In genomic region chr12:57607624-57608023, GRCm38 (mm10) we compare ENCODE assay signal across 21 mouse cellular contexts. TPM values are rescaled to one million over a fixed set of nuclear protein-coding genes. Genes with fewer than 3 reads are reported as not detected.
DNase-seq lines count a peak whose midpoint lies in the region; ATAC-seq lines count a peak whose summit lies in the region.
"Had no signal": no experiment of that assay in that cellular context is flagged by ENCODE, and none has a peak within 500 bp of the region (broad histone marks: within the 10 kb centered on the region; RNA-seq: fewer than 3 reads in every experiment).

No protein-coding gene starts in this region.

- no peak for DNase-seq in heart, postnatal 25 days (ENCODE audit: low spot score)
- DNase-seq in Muller cell, postnatal 12 days (ENCODE audit: inconsistent ontology term), result peak; percentile 76
- DNase-seq in embryonic facial prominence, embryonic 10.5 days (ENCODE audit: low spot score), result peak; percentile 13
- DNase-seq in right cerebral cortex, postnatal 36 days (ENCODE audit: low spot score in 2 of 2), result no peak
- no peak for DNase-seq in right cerebral cortex, adult 18-20 months
- DNase-seq in left cerebral cortex, postnatal 4 days, result no peak
- DNase-seq: adrenal gland, postnatal 25 days; cerebellum, adult 9-11 months; gastrocnemius, postnatal 10 days; kidney, postnatal 25 days; right cerebral cortex, postnatal 4 days; thymus, adult 2 months had no signal

- no peak overlapping the region for H3K4me2 ChIP-seq in heart, embryonic 15.5 days
- no peak overlapping the region for H3K4me2 ChIP-seq in lung, embryonic 15.5 days
- H3K4me2 ChIP-seq: embryonic facial prominence, embryonic 13.5 days; forebrain, embryonic 13.5 days; hindbrain, embryonic 14.5 days; liver, embryonic 15.5 days; midbrain, embryonic 13.5 days had no signal

- H3K27me3 ChIP-seq in heart, embryonic 15.5 days, result no peaks in the 10 kb centered on the region
- H3K27me3 ChIP-seq in embryonic facial prominence, embryonic 10.5 days (replicated peaks; ENCODE audit: low read depth, poor library complexity, severe bottlenecking), result no peaks in the 10 kb centered on the region
- no peaks in the 10 kb centered on the region for H3K27me3 ChIP-seq in lung, embryonic 15.5 days
- H3K27me3 ChIP-seq: embryonic facial prominence, embryonic 13.5 days; forebrain, embryonic 13.5 days; liver, embryonic 15.5 days; midbrain, embryonic 13.5 days had no signal

- intact Hi-C loops in heart, postnatal 25 days (cut with DNase I), result no loop called here
- intact Hi-C loops in left cerebral cortex, postnatal 4 days (cut with DNase I), result no loop called here

- 29% methylated on average over 5 of the region's 5 CpGs for WGBS in heart, embryonic 15.5 days
- WGBS in embryonic facial prominence, embryonic 10.5 days, result 58% methylated on average over 5 of the region's 5 CpGs
- WGBS in lung, embryonic 15.5 days, result 38% methylated on average over 5 of the region's 5 CpGs

- no peaks in the 10 kb centered on the region for H3K36me3 ChIP-seq in heart, embryonic 15.5 days
- no peaks in the 10 kb centered on the region for H3K36me3 ChIP-seq in embryonic facial prominence, embryonic 10.5 days (replicated peaks)
- H3K36me3 ChIP-seq in lung, embryonic 15.5 days, result no peaks in the 10 kb centered on the region
- H3K36me3 ChIP-seq: embryonic facial prominence, embryonic 13.5 days; G1E; limb, embryonic 10.5 days; liver, embryonic 15.5 days; midbrain, embryonic 13.5 days had no signal

- peak; percentile 87 for ATAC-seq in heart, embryonic 15.5 days (replicated peaks; ENCODE audit: insufficient number of reproducible peaks, insufficient read depth, low FRiP score, low read depth)
- peak; percentile 65; the same call in 1 of the 2 replicates for ATAC-seq in lung, embryonic 15.5 days (ENCODE audit: borderline replicate concordance, extremely low read depth, low FRiP score, low TSS enrichment)
- ATAC-seq: forebrain, embryonic 13.5 days; midbrain, embryonic 13.5 days had no signal

- H3K4me1 ChIP-seq in heart, embryonic 15.5 days (replicated peaks), result peaks cover 3% of the 10 kb centered on the region; the same call in 1 of the 2 replicates
- no peaks in the 10 kb centered on the region for H3K4me1 ChIP-seq in embryonic facial prominence, embryonic 10.5 days
- no peaks in the 10 kb centered on the region for H3K4me1 ChIP-seq in lung, embryonic 15.5 days
- H3K4me1 ChIP-seq: embryonic facial prominence, embryonic 13.5 days; forebrain, embryonic 13.5 days; limb, embryonic 10.5 days; liver, embryonic 15.5 days; midbrain, embryonic 13.5 days had no signal

- no peak overlapping the region for H3K4me3 ChIP-seq in heart, embryonic 15.5 days
- no peak overlapping the region for H3K4me3 ChIP-seq in embryonic facial prominence, embryonic 10.5 days
- H3K4me3 ChIP-seq in lung, embryonic 15.5 days, result no peak overlapping the region
- H3K4me3 ChIP-seq: embryonic facial prominence, embryonic 13.5 days; forebrain, embryonic 13.5 days; limb, embryonic 10.5 days; liver, embryonic 15.5 days; midbrain, embryonic 13.5 days had no signal

- no peaks in the 10 kb centered on the region for H3K9me3 ChIP-seq in heart, embryonic 15.5 days (replicated peaks)
- no peaks in the 10 kb centered on the region for H3K9me3 ChIP-seq in embryonic facial prominence, embryonic 10.5 days
- H3K9me3 ChIP-seq in lung, embryonic 15.5 days, result no peaks in the 10 kb centered on the region
- H3K9me3 ChIP-seq: embryonic facial prominence, embryonic 13.5 days; forebrain, embryonic 13.5 days; G1E; limb, embryonic 10.5 days; liver, embryonic 15.5 days; midbrain, embryonic 13.5 days had no signal

- H3K9ac ChIP-seq in heart, embryonic 15.5 days, result no peak overlapping the region
- no peak overlapping the region for H3K9ac ChIP-seq in lung, embryonic 15.5 days
- H3K9ac ChIP-seq: embryonic facial prominence, embryonic 13.5 days; forebrain, embryonic 13.5 days; hindbrain, embryonic 14.5 days; liver, embryonic 15.5 days; midbrain, embryonic 13.5 days had no signal

- peak overlapping the region; percentile 37; the same call in 1 of the 2 replicates for H3K27ac ChIP-seq in heart, embryonic 15.5 days
- H3K27ac ChIP-seq in embryonic facial prominence, embryonic 10.5 days (replicated peaks), result no peak overlapping the region
- no peak overlapping the region for H3K27ac ChIP-seq in lung, embryonic 15.5 days
- H3K27ac ChIP-seq: embryonic facial prominence, embryonic 13.5 days; forebrain, embryonic 13.5 days; hindbrain, embryonic 14.5 days; limb, embryonic 10.5 days; liver, embryonic 15.5 days; midbrain, embryonic 13.5 days had no signal

RNA-seq across cellular contexts. Expression of gene Ttc6, which starts 43.7 kb away (rescaled TPM):
- polyA plus RNA-seq in heart, embryonic 15.5 days (2015; fragmentation: Nextera tagmentation; extraction: Ambion mirVana), result 0.42 and 0.96 TPM in 2 replicates
- total RNA-seq in heart, postnatal 25 days (2021), result under 1 TPM in 1 of 2 experiments, not detected in 1; 0.08 TPM
- polyA plus RNA-seq in embryonic facial prominence, embryonic 10.5 days (2016; fragmentation: Nextera tagmentation; extraction: Ambion mirVana), result 0.34 and 0.38 TPM in 2 replicates
- polyA plus RNA-seq in lung, embryonic 15.5 days (2015; fragmentation: Nextera tagmentation; extraction: Ambion mirVana), result 5.9 and 7.4 TPM in 2 replicates
- 1 to 10 TPM; 1.1 to 1.4 TPM for total RNA-seq in left cerebral cortex, postnatal 4 days (2021)
- total RNA-seq: adrenal gland, postnatal 25 days; gastrocnemius, postnatal 10 days had no signal

Comparison
In these comparisons a context has a peak if more than half of its experiments do, and no peak if none do; other contexts are left out.
1. DNase-seq: peak in Muller cell, postnatal 12 days (single experiment) and embryonic facial prominence, embryonic 10.5 days (single experiment); none in heart, postnatal 25 days (single experiment), right cerebral cortex, postnatal 36 days (0 of 2), right cerebral cortex, adult 18-20 months (single experiment) and left cerebral cortex, postnatal 4 days (single experiment).